Mouse (Mus musculus) myocyte (in vitro differentiated cells): ENCODE results near the gene Lrfn1.

Experiments used
- E2F4 ChIP-seq: IDR thresholded peaks from one replicate; pipeline ENCODE4 v1.6.1; 2011; ENCODE audit warnings: mild to moderate bottlenecking, control low read depth, moderate library complexity; ENCODE audit not compliant: insufficient read depth
- POLR2A ChIP-seq: IDR thresholded peaks from one replicate; pipeline ENCODE4 v1.6.1; 2011; ENCODE audit warnings: low read depth, mild to moderate bottlenecking, control low read depth, moderate library complexity; ENCODE audit not compliant: insufficient read length
- POLR2AphosphoS2 ChIP-seq: IDR thresholded peaks from one replicate; pipeline ENCODE4 v1.6.1; 2011; ENCODE audit warnings: low read depth, control low read depth; ENCODE audit not compliant: insufficient read length
- TCF3 ChIP-seq: IDR thresholded peaks from one replicate; pipeline ENCODE4 v1.6.1; 2011; ENCODE audit warnings: low read depth, control low read depth; ENCODE audit not compliant: insufficient read length

- TF ChIP-seq POLR2A (no peak), E2F4 (no peak), POLR2AphosphoS2 (no peak), TCF3 (no peak)
Measured at GRCm38 (mm10) chr7:28490903-28491302, 39.1 kb downstream of the Lrfn1 start.
